Mouse (Mus musculus): ENCODE measurements around the gene H2-K1. TPM values are rescaled to one million over a fixed set of nuclear protein-coding genes. Genes with fewer than 3 reads are reported as not detected.
"Not testable (repeated sequence)": the region's sequence is repeated elsewhere in the genome, so short reads cannot be mapped to it uniquely, and the experiment has no call there.

The H2-K1 gene
- total RNA-seq, 2 experiments from 2014 or later = 15.8 to 19.7 TPM

GRCm38 (mm10) chr17:33958451-33958850 is 41.7 kb downstream of the H2-K1 start:
- no peak for DNase-seq (ENCODE audit: extremely low spot score in 1 of 2, low spot score in 1 of 2)

DNA sequence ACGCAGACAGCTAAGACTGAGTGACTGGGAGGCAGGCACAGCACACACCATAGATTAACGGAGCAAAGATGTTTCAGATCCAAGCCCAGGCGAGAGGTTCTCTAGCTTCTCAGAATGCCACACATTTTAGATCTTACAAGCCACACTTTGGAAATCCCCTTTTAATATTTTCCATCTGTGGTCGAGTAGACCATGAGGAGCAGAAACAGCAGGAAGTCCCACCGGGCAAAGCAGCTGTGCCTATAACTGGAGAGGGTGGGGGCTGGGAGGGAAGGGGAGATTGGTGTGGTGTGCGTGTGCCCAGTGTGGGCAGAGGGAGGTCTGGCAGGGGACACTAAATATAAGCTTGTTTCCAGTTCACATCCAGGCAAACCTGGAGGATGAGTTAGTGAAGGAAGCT is 42.7 kb downstream of the H2-K1 start:
- DNase-seq (ENCODE audit: extremely low spot score in 1 of 2, low spot score in 1 of 2) = no peak

GRCm38 (mm10) chr17:33956336-33956735 is 43.8 kb downstream of the H2-K1 start:
- no peak for DNase-seq (ENCODE audit: extremely low spot score in 1 of 2, low spot score in 1 of 2)

DNA sequence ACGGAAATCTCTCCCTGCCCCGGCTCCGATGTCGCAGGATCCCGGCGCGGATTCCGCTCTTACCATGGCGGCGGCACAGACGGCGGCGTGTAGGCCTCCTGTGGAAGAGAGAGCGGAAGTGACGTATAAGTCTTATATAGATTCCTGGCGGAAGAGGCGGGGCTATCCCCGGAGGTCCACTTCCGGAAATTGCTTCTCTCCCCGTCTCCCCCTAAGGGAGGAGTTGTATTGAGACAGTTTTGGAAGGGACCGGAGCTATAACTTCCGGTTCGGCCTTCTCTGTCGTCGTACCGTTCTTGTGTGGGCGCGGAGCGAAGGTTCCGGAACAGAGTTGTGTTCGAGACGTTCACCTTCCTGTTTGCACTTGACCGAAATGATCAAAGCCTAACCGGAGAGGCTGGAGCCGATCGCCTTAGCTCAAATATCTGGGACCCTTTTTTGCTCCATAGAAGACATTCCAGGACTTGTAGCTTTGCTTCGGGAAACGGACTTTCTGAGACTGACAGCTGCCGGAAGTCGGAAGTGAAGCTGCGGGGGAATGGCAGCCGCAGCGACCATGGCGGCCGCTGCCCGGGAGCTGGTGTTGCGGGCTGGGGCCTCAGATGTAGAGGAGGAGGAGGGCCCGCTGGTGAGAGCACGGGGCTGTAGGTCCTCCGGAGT is 44.5 kb downstream of the H2-K1 start, which contains the start of the genes Vps52 and Rps18:
Gene Vps52, plus strand, starts transcription at position 258 of the 660 bp plus-strand sequence.
Gene Rps18, minus strand, starts transcription at position 447 of the 660 bp plus-strand sequence.
- DNase-seq (ENCODE audit: extremely low spot score in 1 of 2, low spot score in 1 of 2) = peak; percentile 91

GRCm38 (mm10) chr17:33954646-33955554 is 45.2 kb downstream of the H2-K1 start:
- no peak for DNase-seq (ENCODE audit: extremely low spot score in 1 of 2, low spot score in 1 of 2)

DNA sequence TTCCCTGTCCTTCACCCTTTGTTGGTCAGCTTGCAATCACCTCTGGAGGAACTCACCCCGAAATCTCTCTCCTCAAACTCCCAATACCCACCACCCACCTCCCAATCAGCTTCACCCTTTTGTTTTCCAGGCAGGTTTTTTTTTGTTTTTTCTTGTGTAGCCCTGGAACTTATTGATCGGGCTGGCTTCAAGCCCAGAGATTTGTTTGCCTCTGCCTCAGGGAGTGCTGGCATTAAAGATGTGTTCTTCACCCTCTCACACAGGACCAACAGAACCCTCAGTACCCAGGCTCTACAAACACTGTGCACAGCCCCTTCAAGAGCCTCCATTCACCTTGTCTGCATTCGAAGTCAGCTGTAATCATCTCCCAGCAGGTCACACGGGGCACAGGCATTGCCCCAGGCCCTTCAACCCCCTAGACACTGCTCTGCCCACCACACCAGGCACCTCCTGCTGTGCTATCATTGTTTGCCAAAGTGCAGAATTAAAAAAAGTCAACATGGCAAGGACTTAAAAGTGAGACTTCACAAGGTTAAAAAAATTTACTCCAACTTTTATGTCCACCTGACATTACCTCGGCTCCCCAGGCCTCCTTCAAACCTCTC is 46.1 kb downstream of the H2-K1 start:
- no peak for DNase-seq (ENCODE audit: extremely low spot score in 1 of 2, low spot score in 1 of 2)

DNA sequence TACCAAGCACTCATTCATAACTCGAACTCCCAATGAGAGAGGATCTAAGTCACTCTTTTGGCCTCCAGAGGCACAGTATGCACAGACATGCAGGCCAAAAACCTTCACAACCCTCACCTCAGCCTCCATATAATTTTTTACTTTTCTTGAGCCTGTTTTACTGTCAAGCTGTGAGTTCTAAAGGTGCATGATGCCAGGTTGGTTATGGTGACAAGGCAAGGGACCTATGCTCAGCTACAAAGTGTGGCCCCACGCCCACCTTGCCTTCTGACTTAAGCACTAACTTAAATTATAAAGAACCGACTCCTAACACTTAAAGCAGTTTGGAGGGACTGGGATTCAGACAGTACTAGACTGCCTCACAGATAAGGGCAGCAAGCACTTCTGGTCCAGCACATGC is 46.8 kb downstream of the H2-K1 start:
- DNase-seq (ENCODE audit: extremely low spot score in 1 of 2, low spot score in 1 of 2) = no peak

DNA sequence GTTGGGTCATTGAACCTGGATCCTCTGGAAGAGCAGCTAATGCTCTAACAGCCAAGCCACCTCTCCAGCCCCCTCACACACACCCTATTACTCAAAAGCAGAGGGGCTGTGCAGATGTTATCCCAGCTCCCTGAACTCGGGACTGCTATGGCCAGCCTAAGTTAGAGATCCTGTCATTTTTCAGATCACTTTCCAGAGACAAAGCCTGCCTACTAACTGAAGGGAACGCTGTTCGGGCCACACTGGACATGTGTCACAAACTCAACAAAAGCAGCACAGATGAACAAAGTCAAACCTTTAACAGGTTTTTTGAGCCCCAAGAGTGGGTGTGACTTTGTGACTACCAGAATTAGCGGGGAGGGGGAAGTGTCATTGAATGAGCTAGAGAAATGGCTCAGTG is 47.3 kb downstream of the H2-K1 start:
- DNase-seq (ENCODE audit: extremely low spot score in 1 of 2, low spot score in 1 of 2) = no peak

GRCm38 (mm10) chr17:33952015-33952414 is 48.1 kb downstream of the H2-K1 start:
- DNase-seq (ENCODE audit: extremely low spot score in 1 of 2, low spot score in 1 of 2) = not testable (repeated sequence)

DNA sequence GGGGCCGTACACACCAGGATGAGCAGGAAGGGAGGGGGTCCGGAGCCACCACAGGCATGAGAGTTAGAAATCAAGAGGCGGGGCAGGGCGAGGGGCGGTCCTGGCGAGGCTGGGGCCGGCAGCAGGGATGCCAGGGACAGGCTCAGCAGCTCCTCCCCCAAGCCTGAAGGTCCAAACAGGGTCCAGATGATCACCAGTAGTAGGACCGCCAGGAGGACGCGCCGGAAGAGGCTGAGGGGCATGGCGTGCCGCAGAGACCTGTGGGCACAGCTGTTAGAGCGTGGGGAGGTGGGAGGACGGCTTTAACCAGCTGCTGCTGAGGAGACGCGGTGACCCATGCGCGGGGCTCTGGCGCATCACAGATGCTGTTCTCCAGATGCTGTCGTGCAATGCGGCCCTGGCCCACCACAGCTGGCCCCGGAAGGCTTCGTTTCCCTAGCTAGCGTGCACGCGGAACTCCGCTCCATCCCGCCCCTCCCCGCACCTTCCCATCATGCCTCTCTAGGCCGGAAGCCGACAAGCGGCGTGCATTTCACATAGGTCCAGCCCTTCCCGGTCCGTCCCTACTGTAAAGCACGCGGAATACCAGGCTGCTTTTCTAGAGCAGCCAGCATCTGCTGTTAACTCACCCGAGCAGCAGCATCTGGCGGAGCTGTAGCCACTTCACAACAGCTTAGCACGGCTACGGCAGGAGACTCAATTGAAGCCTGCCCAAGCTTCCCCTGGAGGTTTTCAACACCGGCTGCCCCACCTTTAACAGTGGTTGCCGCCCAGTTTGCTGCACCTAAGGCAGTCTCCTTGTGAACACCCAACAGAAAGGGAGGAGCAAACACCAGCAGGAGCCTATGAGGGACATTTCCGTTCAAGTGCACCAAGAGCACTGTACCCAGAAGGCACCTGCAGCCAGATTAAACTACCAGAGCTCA is 48.9 kb downstream of the H2-K1 start, which contains the start of gene B3galt4:
Gene B3galt4, minus strand, starts transcription at position 468 of the 926 bp plus-strand sequence.
- DNase-seq (ENCODE audit: extremely low spot score in 1 of 2, low spot score in 1 of 2) = peak; percentile 63 to 71

GRCm38 (mm10) chr17:33950131-33950625 is 50.0 kb downstream of the H2-K1 start:
- DNase-seq (ENCODE audit: extremely low spot score in 1 of 2, low spot score in 1 of 2) = no peak

GRCm38 (mm10) chr17:33948905-33949537 is 51.1 kb downstream of the H2-K1 start:
- DNase-seq (ENCODE audit: extremely low spot score in 1 of 2, low spot score in 1 of 2) = no peak

GRCm38 (mm10) chr17:33948090-33948904 is 51.9 kb downstream of the H2-K1 start:
- DNase-seq (ENCODE audit: extremely low spot score in 1 of 2, low spot score in 1 of 2) = no peak

DNA sequence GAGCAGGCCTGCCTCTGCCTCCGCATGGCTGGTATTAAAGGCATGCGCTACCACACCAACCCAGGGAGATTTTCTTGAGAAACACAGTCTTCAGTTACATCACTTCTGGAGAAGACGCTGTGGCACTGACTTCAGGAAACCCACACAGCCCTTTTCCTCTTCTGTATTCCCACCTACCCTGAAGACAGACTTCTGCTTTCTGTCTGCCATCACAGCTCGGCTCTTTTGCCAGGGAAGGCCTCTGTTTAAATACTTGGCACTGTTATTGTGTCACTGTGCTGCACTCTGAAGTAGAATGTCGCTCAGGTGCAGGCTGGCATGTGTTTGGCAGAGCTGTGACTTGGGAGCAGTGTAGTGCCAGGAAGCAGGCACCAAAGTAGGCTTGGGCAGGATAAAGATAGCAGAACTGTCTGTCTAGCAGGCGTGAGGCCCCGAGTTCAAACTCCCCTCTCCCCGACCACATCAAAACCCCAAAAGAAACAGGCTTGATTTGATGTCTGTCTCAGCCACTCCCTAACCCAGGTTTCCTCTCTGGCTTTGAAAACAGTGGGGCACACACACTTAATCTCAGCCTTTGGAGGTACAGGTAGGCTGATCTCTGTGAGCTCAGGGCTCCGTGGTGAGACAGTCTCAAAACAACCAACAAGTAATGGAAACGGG is 52.6 kb downstream of the H2-K1 start:
- no peak for DNase-seq (ENCODE audit: extremely low spot score in 1 of 2, low spot score in 1 of 2)

Data from layer of hippocampus, postnatal 25 days (tissue).